Mouse (Mus musculus) liver, adult 2 months (tissue): ENCODE results near the gene Ube2c.

Experiments
- CTCF ChIP-seq: fragments of 200-500 bp; IDR thresholded peaks from 2 replicates; pipeline ENCODE4 v1.5.1; 2011; ENCODE audit warnings: low read depth, low read length, control low read depth
- POLR2A ChIP-seq: fragments of 200-500 bp; IDR thresholded peaks from 2 replicates; pipeline ENCODE4 v1.6.1; 2011; ENCODE audit warnings: low read length, control low read depth; ENCODE audit not compliant: insufficient read depth; ENCODE audit errors: extremely low read depth

DNA sequence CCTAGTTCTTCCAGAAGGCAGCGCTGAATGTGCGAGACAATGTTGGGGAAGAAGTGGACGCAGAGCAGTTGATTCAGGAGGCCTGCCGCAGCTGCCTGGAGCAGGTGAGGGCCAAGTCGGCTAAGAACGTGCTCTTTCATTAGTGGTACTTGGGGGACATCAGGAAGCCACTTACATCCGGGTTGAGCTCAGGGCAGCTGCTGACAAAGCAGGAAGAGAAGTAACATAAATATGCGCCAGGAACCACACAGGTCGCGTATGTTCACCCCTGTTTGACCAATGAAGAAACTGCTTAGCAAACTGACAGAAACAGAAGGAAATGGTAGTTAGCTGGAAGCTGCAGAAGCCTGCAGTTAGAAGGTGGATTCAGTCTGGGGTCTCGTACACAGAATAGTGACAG lies 15.6 kb upstream of the Ube2c start:
- no peak for TF ChIP-seq CTCF
- TF ChIP-seq POLR2A = no peak
